Comparison of ENCODE assay signal across 8 mouse cellular contexts in the genomic region with DNA sequence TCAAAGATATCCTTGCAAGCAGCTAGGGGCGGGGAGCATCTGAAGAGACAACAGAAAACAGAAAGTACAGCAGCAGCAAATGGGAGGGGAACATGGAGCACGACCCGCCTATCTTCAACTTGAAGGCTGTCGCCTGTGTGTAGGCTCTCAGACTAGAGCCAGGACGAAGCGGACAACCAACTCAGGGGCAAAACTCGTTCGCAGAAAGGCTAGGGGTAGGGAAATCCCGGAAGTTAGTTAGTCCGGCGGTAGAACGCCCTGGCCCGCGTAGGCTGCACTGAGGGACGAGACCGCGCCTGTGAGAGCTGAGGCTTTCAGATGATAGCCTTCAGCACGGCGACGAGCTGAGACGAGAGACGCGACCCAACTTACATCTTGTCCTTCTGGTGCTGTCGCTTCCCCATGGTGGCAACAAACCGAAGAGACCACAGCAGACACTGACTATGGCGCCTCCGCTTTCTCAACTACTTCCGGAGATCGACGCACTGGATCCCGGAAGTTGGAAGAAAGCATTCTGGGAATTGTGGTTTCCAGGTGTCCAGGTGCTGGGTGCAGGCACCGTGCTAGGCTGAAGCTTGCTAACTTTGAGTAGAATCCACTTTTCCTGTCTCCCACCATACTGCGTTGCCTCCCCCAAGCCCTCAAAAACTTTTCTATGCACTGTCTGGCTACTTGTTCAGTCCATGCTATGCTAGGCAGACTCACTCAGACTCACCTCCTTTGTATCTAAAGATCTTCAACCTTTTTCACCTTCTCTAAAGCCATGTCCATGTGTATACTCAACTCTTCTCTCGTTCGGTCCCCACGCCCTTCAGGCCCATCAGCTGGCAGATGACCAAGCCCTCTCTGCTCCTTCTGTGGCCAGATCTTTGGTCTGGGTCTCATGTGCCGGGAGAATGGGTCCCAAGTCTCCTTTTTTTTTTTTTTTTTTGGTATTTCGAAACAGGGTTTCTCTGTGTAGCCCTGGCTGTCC. TPM values are rescaled to one million over a fixed set of nuclear protein-coding genes. Genes with fewer than 3 reads are reported as not detected.
DNase-seq lines count a peak whose midpoint lies in the region; ATAC-seq lines count a peak whose summit lies in the region.

A gene (minus strand): TSS at position 487 of the 973 bp plus-strand sequence.

- DNase-seq in CD8-positive naive resting alpha-beta T cell, adult 2 months (ENCODE audit: low read depth in 2 of 2, low spot score in 2 of 2), result peak; percentile 47 to 61
- DNase-seq in brain, embryonic 18.5 days (ENCODE audit: low read depth, low spot score), result peak; percentile 64
- DNase-seq in fibroblast of lung, adult 2 months (ENCODE audit: low read depth), result peak; percentile 46
- DNase-seq in kidney, postnatal 10 days, result peak; percentile 78
- DNase-seq in liver, embryonic 13.5 days, result peak; percentile 66
- DNase-seq in natural killer cell, adult 2 months (ENCODE audit: low spot score in 2 of 2), result peak; percentile 68 to 71

- peak within 1 kb of the TSS; percentile 80 for H3K9ac ChIP-seq in heart, embryonic 14.5 days (ENCODE audit: low read length)
- peak within 1 kb of the TSS; percentile 84 for H3K9ac ChIP-seq in liver, embryonic 13.5 days
- H3K9ac ChIP-seq in stomach, embryonic 14.5 days (replicated peaks; ENCODE audit: low read depth, low read length), result peak within 1 kb of the TSS; percentile 68

- peaks cover 51% of the 10 kb centered on the region for H3K36me3 ChIP-seq in heart, embryonic 14.5 days (ENCODE audit: control insufficient read depth, insufficient read depth, low read length)
- H3K36me3 ChIP-seq in liver, embryonic 13.5 days, result peaks cover 39% of the 10 kb centered on the region
- peaks cover 26% of the 10 kb centered on the region for H3K36me3 ChIP-seq in stomach, embryonic 14.5 days (ENCODE audit: control insufficient read depth, insufficient read depth, low read length)

- peak; percentile 37; the same call in 1 of the 2 replicates for ATAC-seq in heart, embryonic 14.5 days (ENCODE audit: insufficient number of reproducible peaks, insufficient read depth, low FRiP score, low read depth)
- ATAC-seq in liver, embryonic 13.5 days (ENCODE audit: low read depth), result peak; percentile 89
- peak; percentile 71; the same call in 1 of the 2 replicates for ATAC-seq in stomach, embryonic 14.5 days (ENCODE audit: insufficient number of reproducible peaks, insufficient read depth, low FRiP score, low read depth)

- H3K27ac ChIP-seq in heart, embryonic 14.5 days (replicated peaks in 1 of 2; ENCODE audit: control insufficient read depth in 1 of 2, insufficient read depth in 1 of 2, low read depth in 2 of 2, low read length in 2 of 2), result peak within 1 kb of the TSS; percentile 42 to 59
- H3K27ac ChIP-seq in liver, embryonic 13.5 days, result peak within 1 kb of the TSS; percentile 79
- H3K27ac ChIP-seq in stomach, embryonic 14.5 days (ENCODE audit: low read length), result peak within 1 kb of the TSS; percentile 33; the same call in 1 of the 2 replicates

- no peaks in the 10 kb centered on the region for H3K27me3 ChIP-seq in heart, embryonic 14.5 days (ENCODE audit: control insufficient read depth, insufficient read depth, low read length)
- H3K27me3 ChIP-seq in liver, embryonic 13.5 days, result no peaks in the 10 kb centered on the region
- H3K27me3 ChIP-seq in stomach, embryonic 14.5 days (ENCODE audit: control insufficient read depth, insufficient read depth, low read length), result no peaks in the 10 kb centered on the region

- WGBS in heart, embryonic 14.5 days, result 9% methylated on average over 38 of the region's 38 CpGs
- WGBS in liver, embryonic 13.5 days (ENCODE audit: insufficient replicate concordance), result 5% methylated on average over 38 of the region's 38 CpGs
- 8% methylated on average over 38 of the region's 38 CpGs for WGBS in stomach, embryonic 14.5 days

- peak within 1 kb of the TSS; percentile 77 for H3K4me2 ChIP-seq in heart, embryonic 14.5 days (ENCODE audit: low read length)
- peak within 1 kb of the TSS; percentile 80 for H3K4me2 ChIP-seq in liver, embryonic 13.5 days
- H3K4me2 ChIP-seq in stomach, embryonic 14.5 days (replicated peaks; ENCODE audit: low read depth, low read length), result peak within 1 kb of the TSS; percentile 60

- no peaks in the 10 kb centered on the region for H3K9me3 ChIP-seq in heart, embryonic 14.5 days (ENCODE audit: control insufficient read depth, low read length)
- no peaks in the 10 kb centered on the region for H3K9me3 ChIP-seq in liver, embryonic 13.5 days (replicated peaks)
- no peaks in the 10 kb centered on the region for H3K9me3 ChIP-seq in stomach, embryonic 14.5 days (ENCODE audit: control insufficient read depth, low read depth, low read length)

- peaks cover 2 to 9% of the 10 kb centered on the region in 2 experiments; a peak in 2 of 4 replicates for H3K4me1 ChIP-seq in heart, embryonic 14.5 days (ENCODE audit: control insufficient read depth in 2 of 2, insufficient read depth in 2 of 2, low read length in 2 of 2)
- peaks cover 17% of the 10 kb centered on the region for H3K4me1 ChIP-seq in liver, embryonic 13.5 days (replicated peaks)
- H3K4me1 ChIP-seq in stomach, embryonic 14.5 days (ENCODE audit: control insufficient read depth, insufficient read depth, low read length), result peaks cover 6% of the 10 kb centered on the region; the same call in 1 of the 2 replicates

- H3K4me3 ChIP-seq in heart, embryonic 14.5 days (ENCODE audit: control insufficient read depth in 1 of 2, insufficient read depth in 1 of 2, low read depth in 1 of 2, low read length in 2 of 2), result peak within 1 kb of the TSS; percentile 78 to 89
- H3K4me3 ChIP-seq in liver, embryonic 13.5 days (replicated peaks), result peak within 1 kb of the TSS; percentile 89
- peak within 1 kb of the TSS; percentile 92 for H3K4me3 ChIP-seq in stomach, embryonic 14.5 days (ENCODE audit: low read depth, low read length)

RNA-seq across cellular contexts. Expression of the gene that starts here (rescaled TPM):
- 97.6 and 107 TPM in 2 replicates for polyA plus RNA-seq in heart, embryonic 14.5 days (2014; fragmentation: Nextera tagmentation; extraction: Ambion mirVana)
- polyA plus RNA-seq in liver, embryonic 13.5 days (2015; fragmentation: Nextera tagmentation; extraction: Ambion mirVana), result 57.4 and 64.3 TPM in 2 replicates
- 134 and 136 TPM in 2 replicates for polyA plus RNA-seq in stomach, embryonic 14.5 days (2014; fragmentation: Nextera tagmentation; extraction: Ambion mirVana)

Comparison
In these comparisons a context has a peak if more than half of its experiments do, and no peak if none do; other contexts are left out.
1. Peak in every context shown above with its lines: DNase-seq, ATAC-seq, H3K4me3 ChIP-seq and H3K27ac ChIP-seq.
2. ATAC-seq: peak in every context shown above with its lines; median percentile 89 in liver, embryonic 13.5 days; 71 in stomach, embryonic 14.5 days; 37 in heart, embryonic 14.5 days.